Mouse (Mus musculus): ENCODE measurements around the gene Rad1.
"Not testable (repeated sequence)": the region's sequence is repeated elsewhere in the genome, so short reads cannot be mapped to it uniquely, and the experiment has no call there.

Gene Rad1

DNA sequence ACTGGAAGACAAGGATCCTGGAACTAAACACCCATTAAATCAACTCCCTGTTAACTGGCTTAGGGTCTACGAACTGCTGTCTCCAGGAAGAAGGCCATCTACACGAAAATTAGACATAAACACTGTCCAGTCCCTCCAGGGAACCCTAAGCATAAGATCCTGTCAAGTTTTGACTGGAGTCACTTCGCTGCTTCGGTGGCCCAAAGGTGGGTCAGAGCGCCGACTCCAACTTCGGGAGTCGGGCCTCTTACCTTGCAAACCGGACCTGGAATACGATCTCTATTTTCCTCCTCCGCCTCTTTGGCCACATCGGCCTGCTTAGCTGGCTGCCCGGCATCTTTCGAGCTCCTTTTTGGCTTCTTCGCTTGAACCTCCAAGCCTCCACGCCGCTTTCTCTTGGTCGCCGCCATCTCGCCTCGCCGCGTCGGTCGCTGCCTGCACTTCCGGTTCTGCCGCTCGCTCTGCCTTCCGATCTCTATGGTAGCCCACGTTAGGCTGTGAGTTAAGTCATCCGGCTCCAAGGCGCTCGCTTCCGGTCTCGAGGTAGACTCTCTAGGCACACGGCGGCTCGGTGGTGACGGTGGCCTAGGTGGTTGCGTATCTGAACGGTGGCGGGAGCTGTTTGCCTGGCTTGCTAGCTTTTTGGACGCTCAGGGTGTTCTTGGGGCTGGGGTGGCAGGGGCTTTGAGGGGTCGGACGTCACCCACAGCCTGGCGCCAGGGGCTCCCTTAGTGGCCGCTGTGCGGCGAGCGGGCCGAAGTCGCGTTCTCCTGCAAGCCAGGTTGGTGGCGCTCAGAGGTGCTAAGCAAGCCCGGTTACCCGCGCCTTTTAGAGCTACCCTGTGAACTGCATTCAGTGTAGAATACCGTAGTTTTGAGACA is at the start of gene Rad1, which contains the start of gene Brix1:
TSS of gene Rad1 (plus strand) at position 535 of the 881 bp plus-strand sequence.
TSS of gene Brix1 (minus strand) at position 464 of the 881 bp plus-strand sequence.
- peak; percentile 96 to 97 for DNase-seq

DNA sequence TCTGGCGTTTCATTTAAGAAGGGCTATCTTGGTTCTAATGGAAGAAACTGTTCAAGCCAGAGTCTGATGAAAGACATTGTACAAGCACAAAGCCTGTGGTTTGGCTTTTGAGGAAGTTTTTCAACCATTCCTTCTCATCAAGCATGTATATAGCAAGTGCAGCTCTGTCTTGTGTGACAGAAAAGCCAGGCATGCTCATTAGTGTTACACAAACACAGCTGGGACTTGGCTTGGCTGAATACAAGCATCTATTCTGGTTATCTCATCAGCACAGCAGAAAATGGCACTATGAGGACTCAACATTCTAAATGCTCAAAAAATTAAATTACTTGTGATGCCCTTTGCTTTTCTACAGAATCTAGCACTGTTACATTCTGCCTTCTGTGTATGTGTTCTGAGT is 48.9 kb upstream of the Rad1 start:
- no peak for DNase-seq

DNA sequence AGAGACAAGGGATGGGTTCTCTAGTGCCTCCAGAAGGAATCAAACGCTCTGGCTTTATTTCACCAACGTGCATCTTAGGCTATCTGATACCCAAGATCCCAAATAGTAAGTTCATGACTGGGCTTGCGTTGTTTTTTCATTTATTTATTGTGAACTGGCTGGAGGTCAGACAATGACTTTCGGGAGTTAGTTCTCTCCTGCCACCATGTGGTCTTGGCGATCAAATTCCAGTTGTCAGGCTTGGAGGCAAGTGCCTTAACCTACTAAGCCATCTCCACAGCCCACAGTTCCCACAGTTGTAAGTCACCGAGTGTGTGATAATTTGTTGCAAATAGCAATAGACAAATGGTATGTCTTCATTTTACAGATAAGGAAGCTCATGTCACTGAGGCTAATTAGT is 45.9 kb upstream of the Rad1 start:
- DNase-seq: peak in 1 of 2 experiments; percentile 45

DNA sequence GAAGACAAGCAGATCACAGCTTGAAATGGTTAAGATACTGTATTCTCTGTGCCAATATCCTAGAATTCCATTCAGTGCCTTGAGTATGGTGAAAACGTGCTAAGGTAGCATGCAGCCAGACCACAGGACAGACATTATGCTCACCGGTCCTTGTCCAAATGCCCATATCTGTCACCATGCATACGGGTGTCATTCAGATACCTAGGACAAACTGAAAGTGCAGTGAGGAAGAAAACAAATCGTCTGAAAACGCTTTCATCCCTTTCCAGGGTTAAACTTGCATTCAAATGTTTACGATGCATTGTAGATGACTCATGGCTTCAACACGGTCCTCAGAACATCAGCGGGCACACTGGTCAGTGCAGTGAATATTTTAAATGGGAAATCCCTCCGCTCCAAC is 44.3 kb upstream of the Rad1 start:
- DNase-seq: no peak

DNA sequence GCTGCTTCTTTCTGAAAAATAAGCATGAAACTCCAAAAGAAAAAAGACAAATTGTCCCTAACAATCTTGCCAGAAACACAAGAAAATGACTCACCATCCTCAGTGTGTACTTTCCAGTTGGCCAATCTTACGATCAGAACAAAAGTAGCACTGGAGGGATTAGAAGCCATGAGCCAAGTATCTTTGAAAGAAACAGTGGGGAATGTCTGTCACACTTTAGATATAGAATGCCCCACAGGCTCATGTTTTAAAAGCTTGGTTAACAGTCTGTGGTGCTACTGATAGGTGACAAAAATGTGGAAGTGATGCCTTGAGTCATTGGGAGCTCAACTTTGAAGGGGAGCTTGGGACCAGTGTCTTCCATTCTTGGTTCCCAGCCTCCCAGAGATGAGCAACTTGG is 43.5 kb upstream of the Rad1 start:
- DNase-seq: no peak

DNA sequence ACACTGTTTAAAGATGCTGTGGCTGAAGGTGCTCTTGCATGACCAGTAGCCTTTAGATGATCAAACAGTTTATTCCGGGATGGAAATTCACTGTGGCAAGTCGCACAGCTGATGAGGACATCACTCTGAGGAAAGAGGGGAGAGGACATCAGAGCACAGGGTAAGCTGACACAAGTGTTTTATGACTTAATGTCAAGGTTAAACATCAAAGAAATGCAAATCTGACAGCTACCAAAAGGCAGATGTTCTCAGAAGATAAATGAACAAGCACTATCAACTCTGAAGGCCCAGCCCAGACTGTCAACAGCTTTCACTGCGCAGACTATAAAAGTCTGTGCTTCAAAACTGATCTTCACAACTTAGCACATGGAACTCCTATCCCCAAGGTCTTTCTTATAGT is 38.7 kb upstream of the Rad1 start:
- DNase-seq: no peak

DNA sequence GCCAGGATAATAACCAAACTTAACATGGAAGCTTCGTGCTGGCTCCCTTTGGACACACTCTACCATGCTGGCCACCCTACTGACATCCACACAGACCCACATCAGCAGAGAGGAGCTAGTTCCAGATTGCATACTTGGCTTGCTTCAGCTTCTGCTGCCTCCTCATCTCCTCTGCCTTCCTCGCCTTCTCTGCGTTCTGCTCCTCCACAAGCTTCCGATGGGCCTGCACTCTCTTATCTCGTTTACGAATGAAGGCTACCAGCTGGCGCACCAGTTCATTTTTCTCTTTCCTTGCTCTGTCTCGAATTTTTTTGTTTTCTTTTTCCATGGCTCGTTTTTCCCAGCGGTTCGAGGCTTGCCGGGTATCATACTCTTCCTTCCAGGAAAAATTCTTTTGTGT is 24.8 kb upstream of the Rad1 start:
- DNase-seq: peak in 1 of 2 experiments; percentile 21

DNA sequence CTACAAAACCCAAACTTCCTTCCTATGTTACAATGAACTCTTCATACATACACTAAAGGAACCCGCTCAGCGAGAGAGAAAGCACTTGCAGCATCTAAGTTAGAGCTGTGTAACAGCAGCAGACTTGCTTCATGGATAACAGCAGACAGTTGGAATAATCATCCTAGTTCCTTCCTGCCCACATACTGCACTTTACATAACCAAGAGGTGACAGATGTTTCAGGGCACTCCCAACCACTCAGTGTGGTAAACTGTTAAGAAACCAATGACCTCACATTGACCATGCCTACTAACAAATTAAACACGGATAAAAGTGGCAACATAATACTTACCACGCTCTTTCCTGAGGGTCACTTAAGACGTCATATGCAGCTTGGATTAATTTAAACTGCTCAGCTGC is 22.3 kb upstream of the Rad1 start:
- DNase-seq: no peak

DNA sequence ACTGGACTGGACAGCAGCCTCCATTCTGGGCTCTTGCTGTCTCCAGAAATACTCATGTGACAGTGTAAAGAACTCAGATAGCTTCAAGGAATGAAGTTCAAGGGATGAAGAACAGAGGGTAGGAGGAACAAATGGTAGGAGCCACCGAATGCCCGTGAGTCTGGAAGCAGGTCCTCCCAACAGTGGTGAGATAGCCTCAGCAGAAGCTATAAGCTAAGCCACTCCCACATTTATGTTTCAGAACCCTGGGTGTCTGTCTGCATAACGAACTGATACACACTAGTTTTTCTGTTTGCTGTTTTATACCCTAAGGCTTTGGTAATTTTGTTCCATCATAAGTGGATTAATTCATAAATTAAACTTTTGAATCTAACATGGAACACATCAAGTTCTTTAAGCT is 21.1 kb upstream of the Rad1 start:
- DNase-seq: no peak

DNA sequence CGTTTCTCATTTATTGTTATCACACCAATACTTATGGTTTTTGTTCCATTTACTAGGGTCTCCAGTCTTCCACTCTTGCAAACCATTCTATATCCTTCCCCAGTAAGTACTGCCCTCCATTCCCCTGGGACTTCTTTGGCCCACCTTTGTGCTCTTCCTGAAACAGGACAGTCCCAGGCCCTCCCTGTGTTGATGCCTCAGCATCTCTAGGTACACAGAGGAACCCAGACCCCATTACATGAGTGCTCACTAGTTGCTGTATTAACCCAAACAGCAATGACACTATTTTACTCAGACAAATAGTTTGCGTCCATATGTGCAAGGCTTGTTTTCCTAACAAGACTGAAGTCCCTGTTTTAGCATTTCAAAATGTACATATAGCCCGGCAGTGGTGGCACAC is 17.1 kb upstream of the Rad1 start:
- no peak for DNase-seq

DNA sequence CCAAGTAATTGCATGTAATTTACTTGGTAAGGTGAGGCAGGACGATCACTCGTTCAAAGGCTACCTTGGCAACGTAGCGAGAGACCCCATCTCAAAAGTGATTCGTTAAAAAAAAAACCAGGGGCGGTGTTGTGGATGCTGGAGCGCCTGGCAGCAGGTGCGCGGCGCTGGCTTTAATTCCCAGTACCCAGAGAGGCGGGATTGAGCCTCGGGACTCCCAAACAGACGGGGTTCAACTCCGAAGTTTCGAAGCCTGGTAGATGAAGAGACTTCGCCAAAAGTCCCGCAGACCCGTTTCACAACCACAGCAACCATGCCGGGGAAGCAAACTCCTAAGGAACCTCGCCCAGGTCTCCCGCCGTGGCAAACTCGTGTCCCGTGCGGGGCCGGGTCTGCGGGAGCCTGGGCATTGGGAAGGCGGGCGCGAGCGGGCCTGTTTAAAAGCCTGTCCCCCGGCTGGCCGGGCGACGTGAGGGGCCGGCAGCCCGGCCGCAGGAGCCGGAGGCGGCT is 16.1 kb upstream of the Rad1 start:
- peak in 1 of 2 experiments; percentile 30 for DNase-seq

DNA sequence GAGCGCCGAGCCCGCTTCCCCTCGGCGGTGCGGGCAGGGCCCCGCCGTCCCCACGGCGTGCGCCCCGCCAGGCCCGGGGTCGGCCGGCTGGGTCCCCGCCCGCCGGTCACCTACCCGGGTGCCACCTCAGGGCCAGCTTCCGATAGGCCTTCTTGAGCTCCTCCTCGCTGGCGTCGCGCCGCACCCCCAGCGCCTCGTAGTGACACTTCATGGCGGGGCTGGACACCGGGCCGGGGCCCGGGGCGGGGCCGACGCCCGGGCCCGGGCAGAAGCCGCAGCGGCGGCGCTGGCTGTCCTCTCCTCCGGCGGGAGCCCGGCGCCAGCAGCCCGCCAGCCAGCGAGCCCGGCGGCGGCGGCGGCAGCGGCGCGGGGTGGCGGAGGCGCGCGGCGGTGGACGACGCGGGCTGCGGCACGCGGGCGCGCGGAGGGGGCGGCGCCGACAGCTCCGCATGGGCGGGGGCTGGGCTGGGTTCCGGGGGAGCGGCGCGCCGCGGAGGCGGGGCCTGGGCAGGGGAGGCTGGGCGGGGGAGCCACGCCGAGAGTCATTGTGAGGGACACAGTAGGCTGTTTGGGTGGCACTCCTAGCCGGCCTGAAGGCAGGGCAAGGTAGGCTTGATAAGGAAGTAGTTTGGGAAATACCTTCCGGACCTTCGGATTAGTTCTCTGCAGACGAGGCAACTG is 15.5 kb upstream of the Rad1 start, which contains the start of gene Dnajc21:
TSS of gene Dnajc21 (minus strand) at position 366 of the 681 bp plus-strand sequence.
- peak; percentile 90 to 96 for DNase-seq

DNA sequence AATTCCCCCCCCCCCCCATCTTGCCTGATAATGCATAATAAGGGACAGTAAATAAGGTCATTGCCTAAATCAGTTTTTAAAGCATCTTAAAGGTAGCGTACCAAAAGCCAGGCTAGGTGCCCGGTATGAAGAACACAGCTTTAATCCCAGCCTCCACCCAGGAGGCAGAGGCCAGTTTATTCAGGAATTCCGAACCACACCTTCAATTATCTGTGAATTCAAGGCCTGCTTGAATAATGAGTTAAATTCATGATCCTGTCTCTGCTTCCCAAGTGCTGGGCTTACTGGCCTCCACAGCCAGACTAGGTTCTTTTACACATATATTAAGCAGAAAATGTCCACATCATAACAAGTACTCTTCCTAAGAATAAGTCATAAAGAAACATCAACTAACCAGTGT is 14.9 kb upstream of the Rad1 start:
- DNase-seq: no peak

DNA sequence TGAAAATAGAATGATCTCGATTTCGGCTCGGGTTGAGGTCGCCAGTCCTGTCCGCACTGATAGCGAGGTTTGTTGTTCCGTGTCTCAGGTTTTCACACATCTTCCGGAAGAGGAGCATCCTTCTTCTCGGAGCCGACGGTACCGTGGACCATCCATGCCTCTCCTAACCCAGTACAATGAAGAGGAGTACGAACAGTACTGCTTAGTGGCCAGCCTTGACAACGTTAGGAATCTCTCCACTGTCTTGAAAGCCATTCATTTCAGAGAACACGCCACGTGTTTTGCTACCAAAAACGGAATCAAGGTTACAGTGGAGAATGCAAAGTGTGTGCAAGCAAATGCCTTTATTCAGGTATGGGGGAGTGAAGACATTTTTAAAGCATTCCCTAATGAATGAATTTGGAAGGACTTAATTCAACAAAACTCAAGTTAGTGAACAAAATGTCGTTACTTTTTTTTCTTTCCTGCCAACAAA is 584 bp downstream of the Rad1 start:
- DNase-seq: no peak

DNA sequence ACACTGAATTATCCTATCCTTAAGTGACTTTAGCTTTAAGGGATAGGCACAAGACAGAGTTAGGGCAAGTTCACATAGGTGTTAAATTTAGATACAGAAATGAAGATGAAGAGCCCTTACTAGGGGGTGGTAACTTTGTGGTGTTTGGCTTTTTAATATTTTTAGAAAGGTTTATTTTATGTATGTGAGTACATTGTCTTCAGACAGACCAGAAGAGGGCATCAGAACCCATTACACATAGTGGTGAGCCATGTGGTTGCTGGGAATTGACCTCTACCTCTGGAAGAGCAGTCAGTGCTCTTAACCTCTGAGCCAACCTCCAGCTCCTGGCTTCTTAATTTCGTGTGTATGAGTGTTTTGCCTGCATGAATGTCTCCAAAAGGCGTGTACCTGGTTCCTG is 1.4 kb downstream of the Rad1 start:
- DNase-seq: no peak

DNA sequence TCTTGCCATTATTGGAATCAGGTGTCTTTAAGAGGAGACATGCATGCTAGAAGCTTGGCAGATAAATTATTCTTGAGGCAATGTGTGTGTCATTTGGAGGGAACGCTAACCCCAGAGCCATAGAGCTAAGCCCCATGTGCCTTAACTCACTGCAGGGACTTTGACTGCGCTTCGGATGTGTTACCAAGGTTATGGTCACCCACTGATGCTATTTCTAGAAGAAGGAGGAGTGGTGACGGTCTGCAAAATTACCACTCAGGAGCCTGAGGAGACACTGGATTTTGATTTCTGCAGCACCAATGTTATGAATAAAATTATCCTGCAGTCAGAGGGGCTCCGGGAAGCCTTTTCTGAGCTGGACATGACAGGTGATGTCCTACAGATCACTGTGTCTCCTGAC is 4.3 kb downstream of the Rad1 start:
- no peak for DNase-seq

DNA sequence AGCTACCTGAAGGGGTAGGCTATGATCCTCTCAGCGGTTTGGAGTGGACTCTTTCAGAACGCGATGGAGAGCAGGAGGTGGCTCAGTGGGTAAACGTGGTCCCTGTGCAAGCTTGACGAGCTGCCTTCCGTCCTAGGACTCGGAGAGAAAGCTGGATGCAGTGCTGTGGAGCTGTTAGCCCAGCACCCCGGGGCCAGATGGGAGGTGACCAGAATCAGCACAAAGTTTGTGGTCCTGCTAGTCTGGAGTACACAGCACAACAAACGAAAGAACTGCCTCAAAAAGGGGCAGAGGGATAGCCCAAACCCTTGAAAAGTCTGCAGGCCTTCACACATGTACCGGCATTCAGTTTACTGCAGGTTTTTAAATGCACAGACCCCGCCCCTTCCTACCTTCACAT is 10.1 kb downstream of the Rad1 start:
- no peak for DNase-seq

DNA sequence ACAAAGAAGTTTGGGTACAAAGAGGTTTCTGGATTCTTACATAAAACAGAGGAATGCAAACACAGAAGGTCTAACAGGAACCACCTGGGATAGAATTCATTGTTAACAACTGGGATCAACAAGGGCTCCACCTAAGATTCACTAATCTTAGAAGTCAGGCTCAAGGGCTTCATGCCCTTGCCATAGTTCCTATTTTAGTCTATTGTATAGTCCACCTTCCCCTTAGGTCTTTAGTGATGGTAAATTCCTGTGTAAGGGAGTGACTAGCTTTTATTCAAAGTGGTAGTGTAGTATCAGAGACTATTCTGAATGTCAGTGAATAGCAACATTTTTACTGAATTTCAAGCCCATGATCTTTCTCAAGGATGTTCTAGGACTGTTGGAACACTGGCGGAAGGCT is 10.9 kb downstream of the Rad1 start:
- not testable (repeated sequence) for DNase-seq

DNA sequence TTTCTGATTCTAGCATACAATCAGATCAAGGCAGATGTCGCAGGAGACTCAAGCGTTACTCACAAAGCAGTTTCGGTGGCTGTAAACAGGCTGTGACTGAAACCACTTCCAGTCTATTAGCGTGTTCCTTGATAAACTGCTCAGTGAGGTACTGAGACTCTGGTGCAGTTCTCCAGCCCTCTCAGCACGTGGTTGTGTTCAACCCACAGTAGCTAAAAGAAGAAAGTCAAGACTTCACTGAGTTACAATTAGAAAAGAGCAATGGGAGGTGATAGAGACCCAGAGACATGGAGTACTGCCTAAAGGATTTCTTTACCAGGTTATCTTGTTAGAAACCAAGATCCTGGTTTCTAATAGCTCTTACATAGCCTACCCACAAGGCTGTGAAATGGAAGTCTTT is 13.8 kb downstream of the Rad1 start:
- DNase-seq: no peak

DNA sequence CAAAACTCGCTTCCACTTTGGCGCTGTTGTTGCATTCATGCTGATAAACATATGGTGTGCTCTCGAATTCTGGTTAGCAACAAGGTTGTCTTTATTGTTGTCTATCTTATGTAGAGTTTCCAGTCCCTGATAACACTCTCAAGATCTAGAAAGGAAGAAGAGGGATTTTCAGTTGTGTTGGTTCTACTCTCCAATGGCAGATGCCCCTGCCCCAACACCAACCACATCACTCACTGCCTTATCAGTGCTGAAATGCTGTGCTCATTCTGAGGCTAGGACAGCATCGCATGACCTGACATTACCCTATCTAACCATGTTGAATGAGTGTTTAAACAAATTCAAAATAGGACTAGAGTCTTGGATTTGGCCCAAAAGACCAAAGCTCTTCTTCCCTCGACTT is 14.2 kb downstream of the Rad1 start:
- DNase-seq: no peak

DNA sequence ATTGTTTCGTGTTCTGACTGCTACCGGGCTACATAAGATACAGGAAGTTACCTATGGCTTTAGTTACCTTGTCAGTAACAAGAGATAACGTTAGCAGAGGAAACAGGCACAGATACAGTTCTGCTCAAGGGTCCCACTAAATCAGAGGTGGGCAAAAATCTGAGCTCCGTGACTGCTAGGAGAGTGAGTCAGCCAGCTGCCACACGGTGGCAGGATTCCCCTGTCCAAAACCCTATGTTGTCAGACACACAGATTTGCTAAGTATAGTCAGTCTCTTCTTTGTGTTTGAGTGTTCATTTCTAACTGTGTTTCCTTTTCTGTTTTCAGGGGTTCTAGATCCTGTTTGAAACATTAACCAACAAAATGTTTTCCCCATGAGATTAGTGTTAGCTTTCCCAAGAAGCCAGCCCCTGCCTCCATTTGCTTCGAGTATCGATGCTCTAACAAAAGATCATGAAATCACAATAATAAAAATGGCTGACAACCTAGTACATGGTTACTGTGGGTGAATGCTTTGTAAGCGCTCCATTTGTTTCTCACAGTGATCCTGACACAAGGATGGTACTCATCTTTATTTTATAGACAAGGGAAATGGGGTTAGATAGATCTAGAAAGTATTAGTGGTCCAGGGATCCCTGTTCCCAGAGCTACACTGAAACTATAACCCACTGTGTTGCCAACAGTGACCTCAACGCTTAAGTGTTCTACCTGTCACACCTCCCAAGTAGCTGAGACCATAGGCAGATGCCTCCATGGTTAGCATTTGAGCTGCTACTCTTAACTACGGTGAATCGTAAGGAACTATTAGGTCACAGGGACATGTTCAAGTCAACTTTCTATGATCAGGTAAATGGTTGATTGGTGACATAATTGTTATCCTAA is 15.3 kb downstream of the Rad1 start:
- peak; percentile 53 to 62 for DNase-seq

DNA sequence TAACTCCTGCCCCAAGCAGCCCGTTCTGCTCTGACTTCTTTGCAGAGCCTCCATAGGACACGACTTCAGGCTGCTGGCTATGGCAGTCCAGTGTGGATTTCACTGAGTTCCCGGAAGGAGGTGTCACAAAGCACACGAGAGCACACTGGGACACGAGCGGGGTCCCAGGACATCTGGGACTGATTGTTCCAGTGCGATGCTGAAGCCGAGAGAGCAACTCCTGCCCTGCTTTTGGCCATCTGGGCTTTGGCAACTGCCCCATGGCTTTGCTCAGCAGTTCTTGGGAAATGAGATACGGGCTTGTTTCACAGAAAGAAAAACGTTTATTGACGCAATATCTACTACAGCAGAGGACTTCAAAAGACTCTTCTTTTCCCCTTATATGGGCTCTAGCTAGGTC is 20.3 kb downstream of the Rad1 start:
- DNase-seq: peak; percentile 30 to 73

DNA sequence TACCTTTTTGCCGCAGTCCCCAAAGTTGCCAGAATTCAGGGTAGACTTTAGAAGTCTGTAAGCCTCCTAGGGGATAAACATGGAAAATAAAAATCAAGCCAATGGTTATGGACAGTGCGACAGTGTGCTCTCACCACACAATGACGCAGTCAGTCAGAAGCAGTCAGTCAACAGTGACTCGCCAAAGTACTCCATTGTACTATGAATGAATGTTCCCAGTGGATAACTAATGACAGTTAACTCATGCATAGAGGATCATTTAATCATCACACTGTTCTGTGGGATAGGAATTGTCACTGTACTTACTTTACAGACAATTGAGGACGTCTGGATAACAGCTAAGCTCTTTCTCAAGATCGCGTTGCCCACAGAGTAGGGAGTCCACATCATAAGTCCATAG is 29.3 kb downstream of the Rad1 start:
- DNase-seq: no peak
